Mouse (Mus musculus) forebrain, embryonic 13.5 days (tissue): ENCODE data around the gene Eif3i. TPM values are rescaled to one million over a fixed set of nuclear protein-coding genes. Genes with fewer than 3 reads are reported as not detected.

Source experiments
- ATAC-seq: fragments of 200-750 bp; cut with Nextera tagmentation; 2 replicates; pipeline ENCODE4 v1.8.0; 2017
- H3K27ac ChIP-seq: fragments of 300-500 bp; sonication (generic); 2 replicates; pipeline ENCODE4 v1.5.1; 2015; ENCODE audit warnings: inconsistent platforms, mild to moderate bottlenecking, moderate library complexity
- H3K27me3 ChIP-seq: fragments of 300-500 bp; sonication (generic); 2 replicates; pipeline ENCODE4 v1.6.1; 2015; ENCODE audit warnings: mild to moderate bottlenecking, inconsistent platforms
- H3K36me3 ChIP-seq: fragments of 300-500 bp; sonication (generic); 2 replicates; pipeline ENCODE4 v1.6.1; 2015; ENCODE audit warnings: mild to moderate bottlenecking, inconsistent platforms; ENCODE audit not compliant: poor library complexity, severe bottlenecking
- H3K4me1 ChIP-seq: fragments of 300-500 bp; sonication (generic); 2 replicates; pipeline ENCODE4 v1.6.1; 2015; ENCODE audit warnings: inconsistent platforms
- H3K4me2 ChIP-seq: fragments of 300-500 bp; sonication (generic); 2 replicates; pipeline ENCODE4 v1.6.1; 2015; ENCODE audit warnings: inconsistent platforms, mild to moderate bottlenecking, moderate library complexity
- H3K4me3 ChIP-seq: fragments of 300-500 bp; sonication (generic); 2 replicates; pipeline ENCODE4 v1.5.1; 2015; ENCODE audit warnings: mild to moderate bottlenecking, inconsistent platforms
- H3K9ac ChIP-seq: fragments of 300-500 bp; sonication (generic); 2 replicates; pipeline ENCODE4 v1.6.1; 2015; ENCODE audit warnings: mild to moderate bottlenecking, inconsistent platforms
- H3K9me3 ChIP-seq: fragments of 300-500 bp; sonication (generic); replicated peaks from 2 replicates; pipeline ENCODE4 v1.6.1; 2016; ENCODE audit warnings: inconsistent platforms
- WGBS: fragments of 180-500 bp; shearing (Covaris S2); methylation state at CpG from one replicate; pipeline ENCODE4 v1.1.7; 2015; 5-methylcytosine and 5-hydroxymethylcytosine counted together
- polyA plus RNA-seq: library from polyadenylated mRNA; unstranded; fragments of >200 nt; fragmentation: Nextera tagmentation; extraction: Ambion mirVana; gene quantifications from 2 replicates; pipeline ENCODE4 v1.2.1, GENCODE M21; 2015

Eif3i gene
- polyA plus RNA-seq, 1 experiment from 2014 or later, result 251 TPM

DNA sequence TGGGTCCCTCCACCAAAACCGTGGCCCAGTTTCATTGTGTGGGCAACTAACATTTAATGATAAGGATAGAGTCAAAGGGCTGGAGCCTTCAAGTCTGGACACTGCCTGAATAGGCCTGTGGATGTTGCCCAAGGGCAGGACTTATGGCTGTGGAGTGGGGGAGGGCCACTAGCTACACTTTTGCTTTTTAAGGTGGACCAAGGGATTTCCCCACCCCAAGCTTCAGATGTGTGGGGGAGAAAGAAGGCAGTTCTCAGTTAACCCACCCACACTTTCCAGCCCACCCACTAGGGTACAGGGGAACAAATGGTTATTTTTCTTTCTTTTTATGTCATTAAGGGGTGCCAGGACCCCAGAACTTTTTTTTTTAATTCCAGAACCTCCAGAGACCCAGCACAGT is 16.1 kb downstream of the Eif3i start:
- no peak overlapping the region for H3K27ac ChIP-seq
- no peaks in the 10 kb centered on the region for H3K9me3 ChIP-seq
- no peaks in the 10 kb centered on the region for H3K27me3 ChIP-seq
- H3K4me3 ChIP-seq, result peak overlapping the region; percentile 37; the same call in 1 of the 2 replicates
- peak overlapping the region; percentile 63 for H3K4me2 ChIP-seq
- ATAC-seq, result no peak
- 0 out of 2 replicates have a peak overlapping the region, but pooled peaks have one; percentile 45 for H3K9ac ChIP-seq
- H3K36me3 ChIP-seq, result no peaks in the 10 kb centered on the region
- H3K4me1 ChIP-seq, result peaks cover 5% of the 10 kb centered on the region
- 87% methylated on average over 1 of the region's 1 CpGs for WGBS

DNA sequence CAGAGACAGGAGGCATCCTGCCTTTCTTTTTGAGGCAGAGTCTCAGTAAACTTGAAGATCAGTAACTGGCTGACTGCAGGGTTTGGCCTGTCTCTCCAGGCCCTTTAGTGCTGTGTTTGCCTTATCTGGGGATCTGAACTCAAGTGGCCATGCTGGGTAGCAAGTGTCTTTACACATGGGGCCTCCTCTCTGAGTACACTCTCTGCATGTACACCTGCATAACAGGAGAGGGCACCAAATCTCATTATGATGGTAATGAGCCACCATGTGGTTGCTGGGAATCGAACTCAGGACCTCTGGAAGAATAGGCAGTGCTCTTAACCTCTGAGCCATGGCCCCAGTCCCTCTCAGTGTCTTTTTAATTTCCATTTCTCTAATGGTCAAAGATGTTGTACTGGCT is 18.2 kb downstream of the Eif3i start:
- Histone ChIP-seq H3K9me3 (no peaks in the 10 kb centered on the region), H3K4me3 (no peak overlapping the region), H3K27me3 (no peaks in the 10 kb centered on the region), H3K4me2 (no peak overlapping the region), H3K36me3 (no peaks in the 10 kb centered on the region), H3K27ac (no peak overlapping the region), H3K4me1 (peaks cover 7% of the 10 kb centered on the region), H3K9ac (no peak overlapping the region)
- 97% methylated on average over 1 of the region's 1 CpGs for WGBS
- ATAC-seq, result no peak

DNA sequence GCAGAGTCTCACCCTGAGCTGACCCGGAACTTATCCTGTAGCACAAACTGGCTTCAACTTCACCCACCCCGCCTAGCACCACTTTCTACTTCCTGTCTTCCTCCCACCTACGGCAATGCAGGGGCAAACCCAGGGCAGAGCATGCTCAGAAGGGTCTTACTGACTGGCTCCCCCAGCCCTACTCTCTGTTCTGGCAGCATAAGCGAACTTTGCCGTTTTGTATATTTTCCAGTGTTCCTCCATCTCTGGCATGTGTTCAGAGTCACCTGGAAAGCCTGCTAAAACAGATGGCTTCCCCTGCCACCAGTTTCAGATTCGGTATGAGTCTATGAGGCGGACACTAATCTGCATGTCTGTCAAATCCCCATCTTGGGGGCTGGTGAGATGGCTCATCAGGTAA is 20.1 kb downstream of the Eif3i start:
- H3K4me3 ChIP-seq, result no peak overlapping the region
- H3K27me3 ChIP-seq, result no peaks in the 10 kb centered on the region
- H3K36me3 ChIP-seq, result no peaks in the 10 kb centered on the region
- WGBS, result 75% methylated on average over 7 of the region's 7 CpGs
- peaks cover 12% of the 10 kb centered on the region for H3K4me1 ChIP-seq
- H3K9ac ChIP-seq, result no peak overlapping the region
- no peak overlapping the region for H3K27ac ChIP-seq
- no peak overlapping the region for H3K4me2 ChIP-seq
- no peaks in the 10 kb centered on the region for H3K9me3 ChIP-seq
- no peak for ATAC-seq

DNA sequence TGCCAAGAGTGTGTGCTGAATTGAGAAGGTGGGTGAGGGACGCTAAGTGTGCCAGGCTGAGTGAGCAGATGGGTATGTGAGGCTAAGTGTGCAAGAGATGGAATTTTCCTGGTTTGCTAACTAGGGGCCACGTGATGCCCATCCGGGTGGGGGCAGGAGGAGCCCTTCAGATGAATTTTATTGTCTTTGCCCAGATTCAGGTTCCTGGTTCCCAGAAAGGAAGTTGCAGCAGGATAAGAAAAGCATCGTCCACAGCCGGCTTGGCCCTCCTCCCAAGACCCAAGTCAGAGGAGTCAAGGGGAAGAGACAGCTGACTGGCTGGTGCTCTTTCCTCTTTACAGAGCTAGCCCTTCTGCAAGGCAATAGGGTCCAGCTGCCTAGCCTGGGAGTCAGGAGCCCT is 22.0 kb downstream of the Eif3i start, which contains the start of gene Fam167b:
TSS of gene Fam167b (minus strand) at position 84 of the 400 bp plus-strand sequence.
- H3K9ac ChIP-seq, result no peak within 1 kb of the TSS
- no peaks in the 10 kb centered on the region for H3K9me3 ChIP-seq
- H3K4me3 ChIP-seq, result no peak within 1 kb of the TSS
- no peak for ATAC-seq
- 91% methylated on average over 5 of the region's 5 CpGs for WGBS
- H3K27ac ChIP-seq, result no peak within 1 kb of the TSS
- peaks cover 7% of the 10 kb centered on the region; the same call in 1 of the 2 replicates for H3K4me1 ChIP-seq
- H3K4me2 ChIP-seq, result peak within 1 kb of the TSS; percentile 24
- no peaks in the 10 kb centered on the region for H3K36me3 ChIP-seq
- no peaks in the 10 kb centered on the region for H3K27me3 ChIP-seq

GRCm38 (mm10) chr4:129577688-129578087 is 22.8 kb downstream of the Eif3i start:
- 86% methylated on average over 7 of the region's 7 CpGs for WGBS
- Histone ChIP-seq H3K4me3 (no peak overlapping the region), H3K9ac (no peak overlapping the region)

DNA sequence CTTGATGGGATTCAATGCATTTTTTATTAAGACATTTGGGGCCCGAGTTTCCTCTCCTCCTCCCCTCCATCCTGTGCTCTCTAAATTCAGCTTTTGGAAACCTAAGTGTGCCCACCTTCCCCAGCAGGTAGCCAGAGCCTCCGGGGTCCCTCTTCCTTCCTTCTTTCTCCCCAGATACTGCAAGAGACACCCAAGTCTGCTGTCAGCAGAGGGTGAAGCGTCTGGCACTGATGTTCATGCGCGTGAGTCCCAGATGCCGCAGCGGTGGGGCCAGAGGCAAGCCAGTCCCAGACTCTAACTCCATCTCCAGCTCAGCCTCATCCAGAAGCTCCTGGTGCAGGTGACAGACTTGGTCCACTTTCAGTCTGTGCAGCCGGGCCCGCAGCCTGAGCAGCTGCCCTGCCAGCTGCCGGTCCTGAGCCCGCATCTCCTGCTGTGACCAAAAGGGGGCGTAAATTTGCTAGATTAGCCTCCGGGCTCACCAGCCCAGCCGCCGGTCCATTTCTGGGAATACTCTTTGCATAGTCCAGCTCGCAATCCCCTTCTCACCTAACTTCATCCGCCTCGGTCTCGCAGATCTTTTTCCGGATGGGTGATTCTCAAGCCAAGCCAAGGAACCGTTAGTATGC is 23.5 kb downstream of the Eif3i start:
- Histone ChIP-seq H3K27me3 (no peaks in the 10 kb centered on the region), H3K4me3 (0 out of 2 replicates have a peak overlapping the region, but pooled peaks have one; percentile 3), H3K4me2 (peak overlapping the region; percentile 24), H3K4me1 (peaks cover 7% of the 10 kb centered on the region; the same call in 1 of the 2 replicates), H3K9me3 (no peaks in the 10 kb centered on the region), H3K9ac (peak overlapping the region; percentile 21), H3K36me3 (no peaks in the 10 kb centered on the region), H3K27ac (no peak overlapping the region)
- ATAC-seq, result no peak
- WGBS, result 27% methylated on average over 21 of the region's 21 CpGs

More at GRCm38 (mm10) chr4:129577688-129578087, 22.8 kb downstream of the Eif3i start:
- Histone ChIP-seq H3K9me3 (no peaks in the 10 kb centered on the region), H3K4me1 (peaks cover 7% of the 10 kb centered on the region; the same call in 1 of the 2 replicates), H3K36me3 (no peaks in the 10 kb centered on the region), H3K4me2 (no peak overlapping the region; the same call in 1 of the 2 replicates), H3K27me3 (no peaks in the 10 kb centered on the region), H3K27ac (no peak overlapping the region)
- no peak for ATAC-seq

DNA sequence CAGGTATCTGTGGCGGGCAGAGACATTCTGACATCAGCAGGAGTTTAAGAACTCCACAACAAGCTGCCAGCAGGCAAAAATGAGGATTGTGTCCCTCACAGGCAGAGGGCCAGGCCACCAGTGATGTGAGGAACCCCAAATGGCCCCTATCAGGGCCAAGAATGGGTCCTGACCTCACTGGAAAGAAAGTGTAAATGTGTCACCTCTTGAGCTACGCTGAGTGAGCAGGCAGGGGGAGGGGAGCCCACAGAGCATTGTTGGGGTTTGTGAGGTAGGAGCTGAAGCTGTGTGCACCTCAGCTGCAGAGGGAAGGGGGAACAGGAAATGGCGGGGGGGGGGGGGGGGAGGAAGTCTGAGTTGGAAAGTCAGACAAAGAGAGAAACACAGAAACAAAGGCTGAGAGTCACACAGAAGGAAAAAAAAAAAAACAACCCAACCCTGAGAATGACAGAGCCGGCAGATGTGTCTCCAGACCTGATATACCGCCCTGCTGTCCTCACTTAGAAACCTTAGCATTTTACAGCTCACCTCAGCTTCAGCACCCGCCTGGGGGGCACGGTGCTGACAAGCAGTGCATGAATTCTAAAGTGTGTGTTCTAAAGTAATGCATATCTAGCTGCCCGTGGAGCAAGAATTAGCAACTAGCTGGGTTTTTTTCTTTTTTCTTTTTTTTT is 25.1 kb downstream of the Eif3i start:
- Histone ChIP-seq H3K27me3 (no peaks in the 10 kb centered on the region), H3K4me3 (no peak overlapping the region), H3K4me1 (peaks cover 7% of the 10 kb centered on the region; the same call in 1 of the 2 replicates), H3K4me2 (no peak overlapping the region), H3K9me3 (no peaks in the 10 kb centered on the region), H3K9ac (no peak overlapping the region; the same call in 1 of the 2 replicates), H3K36me3 (no peaks in the 10 kb centered on the region), H3K27ac (no peak overlapping the region)
- no peak for ATAC-seq
- 74% methylated on average over 7 of the region's 8 CpGs for WGBS

DNA sequence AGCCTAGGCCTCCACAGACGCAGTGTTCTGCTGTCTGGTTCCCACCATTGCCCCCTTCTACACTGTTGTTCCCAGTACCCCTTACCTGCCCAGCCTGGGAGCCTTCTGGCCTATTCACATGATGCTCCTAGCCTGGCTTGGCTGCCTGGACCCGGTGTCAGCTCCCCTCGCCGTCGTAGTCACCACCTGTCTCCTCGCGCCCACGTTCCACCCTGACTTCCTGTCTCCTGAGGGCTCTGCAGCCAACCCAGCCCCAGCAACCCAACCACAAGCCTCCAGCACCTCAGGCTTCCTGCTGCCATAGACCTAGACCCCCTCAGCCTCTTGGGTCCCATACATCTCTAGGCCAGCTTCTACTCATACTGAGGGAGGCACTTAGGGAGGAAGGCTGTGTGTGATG is 27.0 kb downstream of the Eif3i start, which contains the start of gene Lck:
TSS of gene Lck (minus strand) at position 212 of the 400 bp plus-strand sequence.
- H3K9ac ChIP-seq, result no peak within 1 kb of the TSS
- 93% methylated on average over 8 of the region's 8 CpGs for WGBS
- peaks cover 7% of the 10 kb centered on the region; the same call in 1 of the 2 replicates for H3K4me1 ChIP-seq
- H3K27ac ChIP-seq, result no peak within 1 kb of the TSS
- H3K36me3 ChIP-seq, result no peaks in the 10 kb centered on the region
- no peaks in the 10 kb centered on the region for H3K27me3 ChIP-seq
- no peaks in the 10 kb centered on the region for H3K9me3 ChIP-seq
- no peak for ATAC-seq
- no peak within 1 kb of the TSS for H3K4me3 ChIP-seq
- H3K4me2 ChIP-seq, result no peak within 1 kb of the TSS

DNA sequence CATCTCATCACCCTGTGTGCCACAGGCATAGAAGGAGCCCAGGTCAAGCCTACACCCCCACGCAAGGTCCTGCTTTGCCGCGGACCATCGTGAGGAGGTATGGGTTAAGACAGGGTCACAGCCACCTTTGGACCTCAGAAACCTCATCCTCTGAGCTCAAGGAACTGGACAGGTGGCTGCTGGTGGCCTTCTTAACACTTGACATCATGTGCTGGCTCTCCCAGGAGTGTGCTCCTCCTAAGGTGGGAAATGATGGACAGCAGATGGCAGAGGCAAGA is 27.4 kb downstream of the Eif3i start:
- Histone ChIP-seq H3K36me3 (no peaks in the 10 kb centered on the region), H3K9ac (no peak overlapping the region), H3K4me3 (no peak overlapping the region), H3K9me3 (no peaks in the 10 kb centered on the region), H3K27ac (no peak overlapping the region), H3K4me1 (peaks cover 7% of the 10 kb centered on the region; the same call in 1 of the 2 replicates), H3K27me3 (no peaks in the 10 kb centered on the region), H3K4me2 (no peak overlapping the region)
- no peak for ATAC-seq
- 94% methylated on average over 4 of the region's 4 CpGs for WGBS

DNA sequence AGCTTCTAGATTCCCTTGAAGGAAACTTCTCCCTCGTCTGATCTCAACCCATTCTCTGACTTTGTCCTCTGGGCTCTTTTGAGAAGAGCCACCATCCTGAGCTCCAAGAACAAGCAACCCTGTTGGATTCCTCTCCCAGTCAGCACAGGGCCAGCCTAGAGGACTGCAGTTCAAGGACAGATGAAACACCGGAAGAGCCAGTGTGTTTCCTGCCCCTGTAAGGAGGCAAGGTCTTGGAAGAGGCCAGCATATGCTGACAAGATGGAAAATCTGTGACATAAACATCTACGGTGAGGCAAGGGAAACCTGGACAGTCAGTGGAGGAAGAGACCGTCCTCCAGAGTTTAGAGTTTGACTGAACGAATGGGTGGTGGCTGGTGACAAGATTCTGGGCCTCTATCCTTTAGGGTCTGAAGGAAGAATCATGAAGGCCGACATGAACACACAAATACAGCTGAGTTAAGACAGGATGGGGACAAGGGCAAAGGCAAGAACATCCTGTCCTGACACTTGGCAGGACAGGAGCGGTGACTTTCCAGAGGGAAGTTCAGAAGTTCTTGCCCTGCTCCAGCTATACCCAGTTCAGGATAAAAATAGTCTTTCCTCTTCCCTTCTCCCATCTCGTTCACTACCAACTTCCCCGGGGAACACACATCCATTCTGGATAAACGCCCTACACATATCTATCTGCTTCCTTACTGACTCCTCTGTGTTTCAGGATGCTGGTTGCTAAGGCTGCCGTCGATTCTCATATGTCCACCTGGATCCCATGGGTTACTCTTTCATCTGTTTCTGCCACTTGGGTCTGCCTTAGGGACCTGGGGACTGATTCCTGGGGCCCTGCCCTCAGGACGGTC is 28.0 kb downstream of the Eif3i start:
- no peak overlapping the region for H3K4me2 ChIP-seq
- H3K27me3 ChIP-seq, result no peaks in the 10 kb centered on the region
- no peak for ATAC-seq
- no peaks in the 10 kb centered on the region for H3K9me3 ChIP-seq
- no peak overlapping the region for H3K4me3 ChIP-seq
- H3K36me3 ChIP-seq, result no peaks in the 10 kb centered on the region
- no peak overlapping the region for H3K27ac ChIP-seq
- no peak overlapping the region for H3K9ac ChIP-seq
- H3K4me1 ChIP-seq, result peaks cover 7% of the 10 kb centered on the region; the same call in 1 of the 2 replicates
- WGBS, result 89% methylated on average over 13 of the region's 13 CpGs

GRCm38 (mm10) chr4:129571551-129572084 is 28.8 kb downstream of the Eif3i start:
- Histone ChIP-seq H3K4me1 (no peaks in the 10 kb centered on the region), H3K4me3 (no peak overlapping the region), H3K9me3 (no peaks in the 10 kb centered on the region), H3K9ac (no peak overlapping the region), H3K4me2 (no peak overlapping the region), H3K27me3 (no peaks in the 10 kb centered on the region), H3K27ac (no peak overlapping the region), H3K36me3 (no peaks in the 10 kb centered on the region)
- ATAC-seq, result no peak
- WGBS, result 76% methylated on average over 8 of the region's 8 CpGs

DNA sequence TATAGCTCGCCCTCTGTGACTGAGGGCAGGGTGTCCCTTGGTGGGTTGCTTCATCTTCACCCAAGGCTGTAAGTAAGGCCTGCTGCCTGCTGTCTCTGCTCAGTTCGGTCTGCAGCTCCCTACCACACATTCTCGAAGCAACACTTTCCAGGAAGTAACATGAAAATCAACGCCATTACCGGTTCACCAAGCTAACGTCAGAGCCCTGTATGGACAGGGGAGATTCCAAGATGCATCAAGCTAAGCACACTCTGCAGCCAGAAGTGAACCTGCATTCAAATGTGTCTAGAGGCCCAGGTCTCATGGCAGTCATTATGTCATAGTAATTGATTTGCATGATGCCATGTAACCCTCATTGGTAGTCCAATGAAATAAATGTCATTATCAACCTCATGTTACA is 30.4 kb downstream of the Eif3i start:
- WGBS, result 85% methylated on average over 6 of the region's 6 CpGs

More for the DNA sequence above, 30.4 kb downstream of the Eif3i start:
- no peaks in the 10 kb centered on the region for H3K36me3 ChIP-seq
- H3K9ac ChIP-seq, result no peak overlapping the region
- no peaks in the 10 kb centered on the region for H3K4me1 ChIP-seq
- no peak for ATAC-seq
- no peaks in the 10 kb centered on the region for H3K9me3 ChIP-seq
- H3K4me3 ChIP-seq, result no peak overlapping the region
- no peak overlapping the region for H3K27ac ChIP-seq
- H3K4me2 ChIP-seq, result no peak overlapping the region
- no peaks in the 10 kb centered on the region for H3K27me3 ChIP-seq
